Mouse (Mus musculus): Measurements from ENCODE around the gene Drp2. TPM values are rescaled to one million over a fixed set of nuclear protein-coding genes. Genes with fewer than 3 reads are reported as not detected.

Gene Drp2
- polyA plus RNA-seq, 1 experiment, result 48.9 TPM

Other genes starting within 250 kb of the Drp2 start
- 2.8 and 3.0 TPM in 2 replicates for gene Xkrx, start 242.5 kb upstream of the Drp2 start, polyA plus RNA-seq (2012; rRNA removed)
- not detected in 2 replicates for gene Arl13a, start 217.1 kb upstream of the Drp2 start, polyA plus RNA-seq (2012; rRNA removed)
- gene Nox1, start 182.6 kb upstream of the Drp2 start, polyA plus RNA-seq (2012; rRNA removed), result 0.16 and 0.29 TPM in 2 replicates
- 11.1 and 11.5 TPM in 2 replicates for gene Trmt2b, start 127.6 kb upstream of the Drp2 start, polyA plus RNA-seq (2012; rRNA removed)
- gene Tmem35a, start 109.3 kb upstream of the Drp2 start, polyA plus RNA-seq (2012; rRNA removed), result 79.8 and 80.7 TPM in 2 replicates
- gene Cenpi, start 96.5 kb upstream of the Drp2 start, polyA plus RNA-seq (2012; rRNA removed), result 0.44 and 0.54 TPM in 2 replicates
- 0.11 and 0.46 TPM in 2 replicates for gene Taf7l, start 71.9 kb downstream of the Drp2 start, polyA plus RNA-seq (2012; rRNA removed)
- gene Timm8a1, start 137.3 kb downstream of the Drp2 start, polyA plus RNA-seq (2012; rRNA removed), result 13.0 and 13.1 TPM in 2 replicates
- gene Btk, start 179.0 kb downstream of the Drp2 start, polyA plus RNA-seq (2012; rRNA removed), result 0.76 and 1.3 TPM in 2 replicates
- 453 and 529 TPM in 2 replicates for gene Rpl36a, start 181.1 kb downstream of the Drp2 start, polyA plus RNA-seq (2012; rRNA removed)
- 7.1 and 8.0 TPM in 2 replicates for gene Gla, start 196.6 kb downstream of the Drp2 start, polyA plus RNA-seq (2012; rRNA removed)
- gene Hnrnph2, start 196.6 kb downstream of the Drp2 start, polyA plus RNA-seq (2012; rRNA removed), result 112 and 121 TPM in 2 replicates

Data from frontal cortex, adult 2 months (tissue).